Mouse (Mus musculus): Measurements from ENCODE around the gene Nceh1. TPM values are rescaled to one million over a fixed set of nuclear protein-coding genes. Genes with fewer than 3 reads are reported as not detected.

Nceh1 gene
- total and polyA plus RNA-seq, 3 experiments, result 8.2 to 9.3 TPM; not detected in 1

DNA sequence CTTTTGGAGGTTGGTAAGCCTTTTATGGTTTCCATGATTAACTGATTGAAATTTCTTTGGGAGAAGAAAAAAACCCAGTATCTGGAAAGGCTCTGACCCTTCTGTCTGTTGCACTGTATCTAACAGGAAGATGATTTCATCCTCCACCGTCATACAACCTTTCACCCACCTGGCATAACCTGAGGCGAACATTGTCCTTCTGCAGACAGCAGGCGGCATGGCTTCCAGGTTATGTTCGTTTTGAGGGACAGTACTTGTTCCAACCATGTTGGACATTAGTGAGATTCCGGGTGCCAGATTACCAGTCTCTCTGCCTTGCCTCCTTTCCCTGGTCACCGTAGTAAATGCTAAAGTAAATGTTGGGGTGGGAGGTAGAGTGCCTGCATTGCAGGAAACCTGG, 51.1 kb downstream of the Nceh1 start:
- Histone ChIP-seq H3K4me1 (ENCODE audit: control insufficient read depth in 1 of 2, insufficient read depth in 2 of 2, low read length in 2 of 2) (0 out of 4 replicates have a peak, but pooled peaks cover 0 to 2% of the 10 kb centered on the region in 2 experiments), H3K9me3 (replicated peaks; ENCODE audit: insufficient read depth, low read length) (no peaks in the 10 kb centered on the region), H3K27ac (ENCODE audit: control insufficient read depth, low read depth, low read length) (no peak overlapping the region), H3K79me2 (ENCODE audit: control insufficient read depth, insufficient read depth, low read length, poor library complexity) (no peaks in the 10 kb centered on the region), H3K27me3 (ENCODE audit: control insufficient read depth in 1 of 2, insufficient read depth in 2 of 2, low read length in 2 of 2) (no peaks in the 10 kb centered on the region), H3K4me3 (ENCODE audit: control insufficient read depth in 1 of 2, insufficient read depth in 1 of 2, low read depth in 2 of 2, low read length in 2 of 2) (no peak overlapping the region), H3K36me3 (ENCODE audit: control insufficient read depth in 1 of 2, insufficient read depth in 2 of 2, low read length in 2 of 2) (no peaks in the 10 kb centered on the region), H3K9ac (ENCODE audit: control insufficient read depth, low read depth, low read length, poor library complexity, severe bottlenecking) (no peak overlapping the region)
- TF ChIP-seq MYB (IDR thresholded peaks at IDR 0.05; ENCODE audit: low read depth, low read length) (no peak), ZC3H11A (IDR thresholded peaks at IDR 0.05; ENCODE audit: low read depth, low read length) (no peak), EP300 (IDR thresholded peaks at IDR 0.05; ENCODE audit: low read depth in 1 of 2, low read length in 2 of 2) (no peak), ZKSCAN1 (IDR thresholded peaks at IDR 0.05; ENCODE audit: low read depth, low read length) (no peak), JUND (IDR thresholded peaks at IDR 0.05; ENCODE audit: low read depth, low read length) (no peak), UBTF (IDR thresholded peaks at IDR 0.05; ENCODE audit: borderline replicate concordance, insufficient read depth, low read depth, low read length) (no peak), USF2 (IDR thresholded peaks at IDR 0.05; ENCODE audit: borderline replicate concordance in 1 of 2, insufficient read depth in 1 of 2, low read depth in 1 of 2, low read length in 2 of 2) (no peak), GATA1 (IDR thresholded peaks at IDR 0.05; ENCODE audit: low read depth, low read length) (no peak), POLR2A (IDR thresholded peaks at IDR 0.05; ENCODE audit: control insufficient read depth in 1 of 2, insufficient read depth in 1 of 2, low read depth in 1 of 2, low read length in 2 of 2, poor library complexity in 1 of 2) (no peak)
- DNase-seq (ENCODE audit: low read depth, low spot score), result no peak

DNA sequence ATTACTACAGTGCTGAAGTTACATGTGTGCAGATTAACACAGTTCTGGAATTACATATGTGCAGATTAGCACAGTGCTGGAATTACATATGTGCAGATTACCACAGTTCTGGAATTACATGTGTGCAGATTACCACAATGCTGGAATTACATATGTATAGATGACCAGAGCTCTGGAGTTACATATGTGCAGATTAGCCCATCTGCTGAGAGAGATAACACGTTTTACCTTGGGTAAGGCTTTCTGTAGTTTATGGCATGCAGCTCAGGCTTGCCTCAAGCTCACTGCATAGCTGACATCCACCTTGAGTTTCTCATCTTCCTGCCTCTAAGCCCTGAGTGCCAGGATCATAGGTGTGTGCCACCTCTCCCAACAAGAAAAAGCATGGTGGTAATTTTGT, 52.2 kb downstream of the Nceh1 start:
- Histone ChIP-seq H3K4me3 (ENCODE audit: control insufficient read depth in 1 of 2, insufficient read depth in 1 of 2, low read depth in 2 of 2, low read length in 2 of 2) (no peak overlapping the region), H3K4me1 (ENCODE audit: control insufficient read depth in 1 of 2, insufficient read depth in 2 of 2, low read length in 2 of 2) (0 out of 4 replicates have a peak, but pooled peaks cover 0 to 2% of the 10 kb centered on the region in 2 experiments), H3K9me3 (replicated peaks; ENCODE audit: insufficient read depth, low read length) (no peaks in the 10 kb centered on the region), H3K36me3 (ENCODE audit: control insufficient read depth in 1 of 2, insufficient read depth in 2 of 2, low read length in 2 of 2) (no peaks in the 10 kb centered on the region), H3K27ac (ENCODE audit: control insufficient read depth, low read depth, low read length) (no peak overlapping the region), H3K9ac (ENCODE audit: control insufficient read depth, low read depth, low read length, poor library complexity, severe bottlenecking) (no peak overlapping the region), H3K79me2 (ENCODE audit: control insufficient read depth, insufficient read depth, low read length, poor library complexity) (no peaks in the 10 kb centered on the region), H3K27me3 (ENCODE audit: control insufficient read depth in 1 of 2, insufficient read depth in 2 of 2, low read length in 2 of 2) (no peaks in the 10 kb centered on the region)
- DNase-seq (ENCODE audit: low read depth, low spot score), result no peak
- TF ChIP-seq CHD1 (IDR thresholded peaks at IDR 0.05; ENCODE audit: low read depth, low read length) (no peak), TAL1 (IDR thresholded peaks at IDR 0.05; ENCODE audit: low read length) (0 out of 2 replicates have a peak, but pooled peaks have one; percentile 11)

GRCm38 (mm10) chr3:27237226-27237625, 54.5 kb downstream of the Nceh1 start:
- no peaks in the 10 kb centered on the region; a peak in 1 of 4 replicates for H3K36me3 ChIP-seq (ENCODE audit: control insufficient read depth in 1 of 2, insufficient read depth in 2 of 2, low read length in 2 of 2)
- DNase-seq (ENCODE audit: low read depth, low spot score), result peak; percentile 70
- H3K4me3 ChIP-seq (ENCODE audit: control insufficient read depth in 1 of 2, insufficient read depth in 1 of 2, low read depth in 2 of 2, low read length in 2 of 2), result no peak overlapping the region
- H3K9me3 ChIP-seq (replicated peaks; ENCODE audit: insufficient read depth, low read length), result no peaks in the 10 kb centered on the region
- H3K4me1 ChIP-seq (ENCODE audit: control insufficient read depth in 1 of 2, insufficient read depth in 2 of 2, low read length in 2 of 2), result 0 out of 4 replicates have a peak, but pooled peaks cover 0 to 2% of the 10 kb centered on the region in 2 experiments
- no peaks in the 10 kb centered on the region for H3K27me3 ChIP-seq (ENCODE audit: control insufficient read depth in 1 of 2, insufficient read depth in 2 of 2, low read length in 2 of 2)
- H3K79me2 ChIP-seq (ENCODE audit: control insufficient read depth, insufficient read depth, low read length, poor library complexity), result no peaks in the 10 kb centered on the region
- H3K9ac ChIP-seq (ENCODE audit: control insufficient read depth, low read depth, low read length, poor library complexity, severe bottlenecking), result no peak overlapping the region
- H3K27ac ChIP-seq (ENCODE audit: control insufficient read depth, low read depth, low read length), result no peak overlapping the region
- TF ChIP-seq ZKSCAN1 (IDR thresholded peaks at IDR 0.05; ENCODE audit: low read depth, low read length) (no peak), HCFC1 (IDR thresholded peaks at IDR 0.05; ENCODE audit: low read depth, low read length) (no peak), USF1 (IDR thresholded peaks at IDR 0.05; ENCODE audit: low read depth, low read length) (no peak), MXI1 (IDR thresholded peaks at IDR 0.05; ENCODE audit: low read depth, low read length) (no peak), UBTF (IDR thresholded peaks at IDR 0.05; ENCODE audit: borderline replicate concordance, insufficient read depth, low read depth, low read length) (no peak), ELF1 (IDR thresholded peaks at IDR 0.05; ENCODE audit: low read depth, low read length) (no peak), GABPA (IDR thresholded peaks at IDR 0.05; ENCODE audit: low read depth, low read length) (no peak), CTCF (IDR thresholded peaks at IDR 0.05 in 2 of 3, conservative IDR thresholded peaks at IDR 0.05 in 1 of 3; ENCODE audit: control insufficient read depth in 1 of 3, insufficient read depth in 1 of 3, low read depth in 2 of 3, low read length in 3 of 3, poor library complexity in 1 of 3, severe bottlenecking in 1 of 3) (peak; percentile 8 to 88 (median 68); a peak in 4 of 6 replicates), RAD21 (IDR thresholded peaks at IDR 0.05; ENCODE audit: low read depth, low read length) (peak; percentile 91), USF2 (IDR thresholded peaks at IDR 0.05; ENCODE audit: borderline replicate concordance in 1 of 2, insufficient read depth in 1 of 2, low read depth in 1 of 2, low read length in 2 of 2) (no peak), TAL1 (IDR thresholded peaks at IDR 0.05; ENCODE audit: low read length) (no peak), POLR2AphosphoS5 (IDR thresholded peaks at IDR 0.05; ENCODE audit: borderline replicate concordance, low read depth, low read length) (no peak), NRF1 (IDR thresholded peaks at IDR 0.05; ENCODE audit: insufficient read depth, low read depth, low read length, poor library complexity, severe bottlenecking) (no peak), E2F4 (IDR thresholded peaks at IDR 0.05; ENCODE audit: borderline replicate concordance, low read depth, low read length) (no peak), MAFK (IDR thresholded peaks at IDR 0.05; ENCODE audit: borderline replicate concordance, low read depth, low read length) (no peak), CHD2 (IDR thresholded peaks at IDR 0.05; ENCODE audit: low read length) (no peak), MEF2A (IDR thresholded peaks at IDR 0.05; ENCODE audit: extremely low read depth, insufficient replicate concordance, low read depth, low read length, poor library complexity, severe bottlenecking) (no peak)

Measured in MEL (cell line).